Mouse (Mus musculus) bone marrow, adult 2 months (tissue): ENCODE data around the gene Sytl2. TPM values are rescaled to one million over a fixed set of nuclear protein-coding genes. Genes with fewer than 3 reads are reported as not detected.

Experiments used
- H3K27ac ChIP-seq: fragments of 200-500 bp; 2 replicates; pipeline ENCODE4 v1.5.1; 2012; ENCODE audit warnings: low read depth, mild to moderate bottlenecking, control low read depth, inconsistent platforms, low read length; ENCODE audit not compliant: control insufficient read depth, poor library complexity, insufficient read depth
- H3K4me1 ChIP-seq: fragments of 200-500 bp; 2 replicates; pipeline ENCODE4 v1.6.1; 2011; ENCODE audit warnings: low read length; ENCODE audit not compliant: control insufficient read depth, insufficient read depth
- H3K4me3 ChIP-seq: fragments of 200-500 bp; replicated peaks from 2 replicates; pipeline ENCODE3; 2011; ENCODE audit warnings: mild to moderate bottlenecking, low read depth, low read length, control low read depth; ENCODE audit not compliant: control insufficient read depth
- CTCF ChIP-seq: fragments of 200-500 bp; IDR thresholded peaks from 2 replicates; pipeline ENCODE4 v1.5.1; 2011; ENCODE audit warnings: low read length, control low read depth; ENCODE audit not compliant: control insufficient read depth, insufficient read depth
- POLR2A ChIP-seq: fragments of 200-500 bp; IDR thresholded peaks from 2 replicates; pipeline ENCODE4 v1.6.1; 2011; ENCODE audit warnings: low read depth, mild to moderate bottlenecking, control low read depth, low read length, borderline replicate concordance; ENCODE audit not compliant: control insufficient read depth
- WGBS: fragments of 180-500 bp; shearing (Covaris S2); methylation state at CpG from one replicate; pipeline ENCODE4 v1.1.7; 2018; 5-methylcytosine and 5-hydroxymethylcytosine counted together
- polyA plus RNA-seq: library from polyadenylated mRNA; stranded (reverse); fragments of >200 nt; gene quantifications from 2 replicates; pipeline ENCODE4 v1.2.4, GENCODE M21; 2011; ENCODE audit warnings: low replicate concordance; ENCODE audit not compliant: missing spikeins, insufficient read depth, insufficient read length

Gene Sytl2
- polyA plus RNA-seq, 1 experiment: 0.85 TPM

DNA sequence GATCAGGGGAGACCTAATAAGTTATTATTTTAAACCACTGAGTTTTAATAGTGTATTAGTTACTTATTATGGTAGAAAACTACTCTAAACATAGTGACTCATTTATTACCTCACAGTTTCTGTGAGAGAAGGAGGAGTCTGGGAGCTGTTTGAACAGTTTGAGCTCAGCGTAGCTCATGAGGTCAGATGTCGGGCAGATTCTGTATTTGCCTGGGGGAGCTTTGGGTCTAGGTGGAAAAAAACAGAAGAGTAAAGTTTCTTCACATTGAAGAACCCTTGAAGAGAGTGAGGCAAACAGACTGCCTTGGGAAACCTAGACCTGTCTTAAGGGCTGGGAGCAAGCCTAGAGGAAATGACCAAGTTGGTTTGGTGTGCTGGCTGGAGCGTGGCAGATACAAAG, 24.8 kb upstream of the Sytl2 start:
- no peaks in the 10 kb centered on the region; the same call in 1 of the 2 replicates for H3K4me1 ChIP-seq
- no peak overlapping the region for H3K27ac ChIP-seq
- 58% methylated on average over 3 of the region's 3 CpGs for WGBS
- no peak overlapping the region for H3K4me3 ChIP-seq
- TF ChIP-seq POLR2A (no peak), CTCF (no peak)

DNA sequence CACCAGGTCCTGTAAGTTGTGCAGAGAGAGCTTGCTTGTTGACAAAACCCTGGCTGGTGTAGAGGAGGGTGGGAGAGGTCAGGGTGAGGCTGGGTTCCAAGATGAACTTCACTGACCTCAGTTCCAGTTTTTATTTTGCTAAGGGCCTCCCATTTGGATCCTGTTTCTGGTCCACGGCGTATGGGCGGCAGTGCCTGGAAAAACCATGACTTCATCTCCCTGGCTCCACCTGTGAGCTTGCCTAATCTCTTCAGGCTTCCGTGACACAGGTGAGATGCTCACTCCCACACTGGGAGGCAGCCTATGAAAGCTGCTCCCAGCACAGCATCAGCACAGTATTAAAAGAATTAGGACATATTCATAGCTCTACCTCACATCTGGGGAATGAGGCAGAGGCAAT, 24.3 kb upstream of the Sytl2 start:
- Histone ChIP-seq H3K4me1 (no peaks in the 10 kb centered on the region; the same call in 1 of the 2 replicates), H3K4me3 (no peak overlapping the region), H3K27ac (no peak overlapping the region)
- TF ChIP-seq CTCF (no peak), POLR2A (no peak)
- WGBS: 71% methylated on average over 4 of the region's 4 CpGs

DNA sequence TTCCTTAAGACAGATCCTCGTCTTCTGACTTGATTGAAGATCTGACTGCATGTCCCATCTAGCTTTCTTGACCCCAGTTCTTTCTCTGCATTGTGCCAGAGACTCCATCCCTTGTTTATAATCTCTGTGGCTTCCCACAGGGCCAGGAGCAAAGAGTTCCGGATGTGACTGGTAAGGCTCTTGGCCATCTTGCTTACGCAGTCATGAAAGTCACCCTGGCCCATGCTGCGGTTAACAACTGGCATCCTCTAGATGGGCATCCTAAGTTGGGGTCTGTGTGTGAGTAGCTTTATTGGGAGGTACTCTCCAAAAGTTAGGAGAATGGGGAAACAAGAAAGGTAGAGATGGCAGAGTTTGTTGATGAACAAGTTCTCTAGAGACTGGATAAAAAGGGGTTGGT, 22.9 kb upstream of the Sytl2 start:
- WGBS: 80% methylated on average over 4 of the region's 4 CpGs
- TF ChIP-seq POLR2A (no peak), CTCF (no peak)
- Histone ChIP-seq H3K4me1 (no peaks in the 10 kb centered on the region; the same call in 1 of the 2 replicates), H3K27ac (no peak overlapping the region), H3K4me3 (no peak overlapping the region)

DNA sequence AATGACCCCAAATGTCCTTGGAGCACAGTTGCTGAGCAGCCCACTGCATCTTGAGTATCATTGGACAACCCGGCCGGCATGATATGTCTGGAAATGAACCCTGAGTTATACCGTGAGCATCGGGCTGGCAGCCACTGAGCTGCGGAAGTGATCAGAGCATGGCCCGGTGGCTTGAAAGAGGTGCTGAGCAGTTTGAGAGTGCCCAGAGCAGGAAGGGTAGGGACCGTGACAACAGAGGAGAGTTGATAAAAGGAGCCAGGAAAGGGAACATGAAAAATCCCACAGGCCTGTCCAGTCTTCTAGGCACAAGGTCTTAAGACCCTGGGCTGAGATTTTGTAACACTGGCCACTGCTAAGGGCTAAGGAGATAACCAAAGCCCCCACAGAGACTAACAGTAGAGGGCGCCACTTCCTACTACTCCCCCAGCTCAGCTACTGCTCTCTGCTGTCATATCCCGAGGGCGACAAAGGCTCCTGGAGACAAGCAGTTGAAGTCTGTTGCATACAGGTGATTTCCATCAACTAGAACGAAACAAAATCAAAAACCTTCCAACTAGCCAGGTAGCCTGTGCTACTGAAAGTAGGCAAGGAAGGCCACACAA, 21.7 kb upstream of the Sytl2 start:
- Histone ChIP-seq H3K4me1 (no peaks in the 10 kb centered on the region; the same call in 1 of the 2 replicates), H3K27ac (no peak overlapping the region; the same call in 1 of the 2 replicates), H3K4me3 (no peak overlapping the region)
- TF ChIP-seq CTCF (peak; percentile 47; the same call in 1 of the 2 replicates), POLR2A (no peak)
- WGBS: 56% methylated on average over 11 of the region's 11 CpGs

DNA sequence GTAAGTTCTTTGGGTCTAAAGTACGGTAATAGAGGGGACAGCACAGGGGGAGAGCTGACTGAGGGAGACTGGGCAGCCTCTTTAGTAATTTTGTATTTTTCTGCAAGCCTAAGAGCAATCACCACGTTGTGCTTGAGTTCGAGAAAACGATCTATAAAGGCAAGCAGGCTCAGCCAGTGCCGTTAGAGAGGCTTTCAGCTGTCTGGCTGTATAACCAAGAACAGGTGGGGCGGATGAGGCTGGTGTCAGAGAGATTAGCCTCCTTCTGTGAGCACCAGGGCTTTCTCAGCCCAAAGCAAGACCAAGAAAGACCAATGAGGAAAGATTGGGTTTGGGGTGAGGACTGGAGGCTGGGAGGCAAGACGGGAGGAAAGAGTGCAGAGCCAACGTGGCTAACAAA, 21.2 kb upstream of the Sytl2 start:
- no peak for TF ChIP-seq POLR2A
- no peak for TF ChIP-seq CTCF
- H3K4me3 ChIP-seq: no peak overlapping the region
- no peaks in the 10 kb centered on the region; the same call in 1 of the 2 replicates for H3K4me1 ChIP-seq
- no peak overlapping the region for H3K27ac ChIP-seq
- WGBS: 50% methylated on average over 8 of the region's 8 CpGs

DNA sequence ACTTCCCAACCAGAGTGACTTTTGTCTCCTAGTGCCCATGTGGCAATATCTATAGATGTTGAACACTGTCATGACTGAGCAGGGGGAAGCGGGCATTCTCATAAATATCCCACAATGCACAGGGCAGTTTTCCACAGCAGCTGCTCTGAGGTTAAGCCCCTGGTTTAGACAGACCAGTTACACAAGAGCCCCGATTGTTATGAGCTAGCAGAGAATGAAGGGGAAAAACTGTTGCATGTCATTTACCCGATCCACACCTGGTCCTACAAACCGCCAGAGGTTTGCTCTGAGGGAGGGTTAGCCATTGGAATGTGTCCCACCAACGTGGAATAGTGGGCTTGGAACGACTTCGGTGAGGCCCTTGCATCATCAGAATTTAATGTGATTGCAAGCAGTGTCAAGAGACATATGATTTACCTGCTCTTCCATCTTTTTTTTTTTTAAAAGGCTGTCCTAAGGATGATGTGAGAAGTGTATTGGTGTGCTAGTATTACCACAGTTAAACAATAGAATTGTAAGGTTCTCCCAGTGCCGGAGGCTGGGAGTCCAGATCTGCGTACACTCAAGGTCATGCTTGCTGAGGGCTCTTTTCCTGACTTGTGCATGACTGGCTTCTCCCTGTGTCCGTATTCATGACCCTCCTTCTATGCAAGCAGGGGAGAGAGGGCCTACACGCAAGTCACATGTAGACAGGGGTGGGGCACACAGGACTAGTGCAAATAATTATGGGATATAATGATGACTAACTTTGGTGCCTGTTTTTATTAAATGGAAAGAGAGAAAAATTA, 20.1 kb upstream of the Sytl2 start:
- H3K4me3 ChIP-seq: no peak overlapping the region
- 56% methylated on average over 11 of the region's 11 CpGs for WGBS
- no peak for TF ChIP-seq CTCF
- no peak for TF ChIP-seq POLR2A

DNA sequence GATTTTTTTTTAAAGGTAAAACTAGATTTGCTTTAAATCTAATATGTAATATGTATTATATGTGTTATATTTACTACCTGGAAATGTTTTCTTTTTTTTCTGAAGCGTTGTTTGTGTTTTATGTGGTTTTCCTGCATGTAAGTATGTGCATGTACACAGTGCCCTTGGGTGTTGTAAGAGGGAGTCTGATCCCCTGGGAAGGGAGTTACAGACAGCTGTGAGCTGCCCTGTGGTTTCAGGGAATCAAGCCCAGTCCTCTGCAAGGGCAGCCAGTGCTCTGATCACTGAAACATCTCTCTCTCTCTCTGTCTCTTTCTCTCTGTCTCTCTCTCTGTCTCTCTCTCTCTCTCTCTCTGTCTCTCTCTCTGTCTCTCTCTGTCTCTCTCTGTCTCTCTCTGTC, 19.3 kb upstream of the Sytl2 start:
- 47% methylated on average over 1 of the region's 1 CpGs for WGBS
- Histone ChIP-seq H3K4me3 (no peak overlapping the region), H3K27ac (no peak overlapping the region), H3K4me1 (no peaks in the 10 kb centered on the region; the same call in 1 of the 2 replicates)
- no peak for TF ChIP-seq CTCF
- no peak for TF ChIP-seq POLR2A

More for the DNA sequence above, 20.1 kb upstream of the Sytl2 start:
- Histone ChIP-seq H3K4me1 (no peaks in the 10 kb centered on the region; the same call in 1 of the 2 replicates), H3K27ac (no peak overlapping the region)

DNA sequence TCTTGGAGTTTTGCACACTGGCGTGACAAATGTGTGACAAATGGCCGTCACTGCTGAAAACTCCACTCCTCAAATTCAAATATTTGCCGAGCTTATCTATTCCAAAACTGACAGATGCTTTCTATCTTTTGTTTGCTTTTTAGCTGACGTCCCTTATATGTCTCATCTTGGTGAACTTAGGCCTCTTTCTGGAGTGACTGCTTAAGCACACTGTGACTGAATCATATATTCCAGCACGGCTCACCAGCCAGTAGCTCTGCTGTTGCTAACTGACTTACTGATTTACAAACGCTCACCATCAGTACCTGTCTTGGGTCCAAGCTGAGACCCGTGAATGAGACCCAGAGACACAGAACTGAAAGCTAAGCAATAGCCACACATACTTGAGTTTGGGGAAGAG, 17.3 kb upstream of the Sytl2 start:
- TF ChIP-seq CTCF: no peak
- TF ChIP-seq POLR2A: no peak
- Histone ChIP-seq H3K27ac (no peak overlapping the region), H3K4me3 (no peak overlapping the region), H3K4me1 (no peaks in the 10 kb centered on the region; the same call in 1 of the 2 replicates)
- WGBS: 77% methylated on average over 7 of the region's 7 CpGs

DNA sequence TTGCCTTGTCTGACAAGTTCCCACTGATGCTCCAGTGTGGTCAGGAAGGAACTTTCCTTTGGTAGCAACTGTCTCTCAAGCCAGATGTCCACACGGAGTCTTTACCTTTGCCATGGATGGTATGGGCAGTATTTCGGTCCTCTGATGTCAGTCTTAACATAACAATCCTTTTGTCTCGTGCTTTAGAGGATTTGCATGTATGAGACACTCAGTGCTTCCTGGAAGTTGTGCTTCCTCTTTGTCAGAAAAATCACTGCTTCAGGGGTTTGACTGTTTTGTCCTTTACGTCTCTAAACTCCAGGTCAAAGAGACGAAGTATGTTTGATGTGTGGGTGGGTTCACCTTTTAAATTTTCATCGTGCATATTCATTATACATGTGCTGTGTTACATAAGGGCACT, 10.2 kb upstream of the Sytl2 start:
- WGBS: 71% methylated on average over 6 of the region's 6 CpGs
- no peak overlapping the region for H3K4me3 ChIP-seq

More for the DNA sequence above, 10.2 kb upstream of the Sytl2 start:
- H3K4me1 ChIP-seq: no peaks in the 10 kb centered on the region
- TF ChIP-seq CTCF (no peak), POLR2A (no peak)
- H3K27ac ChIP-seq: no peak overlapping the region
